Mouse (Mus musculus) retina, postnatal 7 days (tissue): ENCODE results near the gene Tfr2.

ENCODE experiments used
- DNase-seq: peaks from one replicate; pipeline ENCODE4 v3.0.0-alpha.2; 2012; ENCODE audit warnings: low read depth, low spot score

Gene Tfr2

GRCm38 (mm10) chr5:137537461-137537860, 32.2 kb upstream of the Tfr2 start:
- no peak for DNase-seq

GRCm38 (mm10) chr5:137539291-137539801, 30.3 kb upstream of the Tfr2 start:
- DNase-seq, result no peak

GRCm38 (mm10) chr5:137540991-137541390, 28.6 kb upstream of the Tfr2 start:
- no peak for DNase-seq

GRCm38 (mm10) chr5:137541768-137542540, 27.7 kb upstream of the Tfr2 start:
- DNase-seq, result no peak

- DNase-seq, result no peak
Observed at GRCm38 (mm10) chr5:137544926-137545325, 24.7 kb upstream of the Tfr2 start.

- DNase-seq, result no peak
Observed at GRCm38 (mm10) chr5:137545596-137545995, 24.0 kb upstream of the Tfr2 start.

GRCm38 (mm10) chr5:137549840-137550239, 19.8 kb upstream of the Tfr2 start:
- no peak for DNase-seq

GRCm38 (mm10) chr5:137551119-137551518, 18.5 kb upstream of the Tfr2 start:
- DNase-seq, result no peak

- DNase-seq, result no peak
Observed at GRCm38 (mm10) chr5:137553000-137553399, 16.6 kb upstream of the Tfr2 start.

GRCm38 (mm10) chr5:137553411-137553837, 16.2 kb upstream of the Tfr2 start, which contains the start of gene Actl6b:
Gene Actl6b (plus strand): TSS chr5:137553517.
- DNase-seq, result peak; percentile 76

- no peak for DNase-seq
Observed at GRCm38 (mm10) chr5:137553898-137554297, 15.7 kb upstream of the Tfr2 start.

- DNase-seq, result no peak
Observed at GRCm38 (mm10) chr5:137561556-137561955, 8.1 kb upstream of the Tfr2 start.

- DNase-seq, result no peak
Observed at GRCm38 (mm10) chr5:137562965-137563364, 6.7 kb upstream of the Tfr2 start.

- DNase-seq, result no peak
Observed at GRCm38 (mm10) chr5:137565744-137566143, 3.9 kb upstream of the Tfr2 start.

GRCm38 (mm10) chr5:137566416-137566815, 3.2 kb upstream of the Tfr2 start:
- no peak for DNase-seq

GRCm38 (mm10) chr5:137568223-137568798, 1.3 kb upstream of the Tfr2 start:
- no peak for DNase-seq

- DNase-seq, result no peak
Observed at GRCm38 (mm10) chr5:137569031-137569430, 609 bp upstream of the Tfr2 start.

GRCm38 (mm10) chr5:137570181-137570580, 541 bp downstream of the Tfr2 start:
- no peak for DNase-seq

GRCm38 (mm10) chr5:137570691-137571586, 1.3 kb downstream of the Tfr2 start:
- no peak for DNase-seq

GRCm38 (mm10) chr5:137574470-137574901, 4.8 kb downstream of the Tfr2 start:
- no peak for DNase-seq

- no peak for DNase-seq
Observed at GRCm38 (mm10) chr5:137580246-137580645, 10.6 kb downstream of the Tfr2 start.

- no peak for DNase-seq
Observed at GRCm38 (mm10) chr5:137582702-137583101, 13.1 kb downstream of the Tfr2 start.
